Mouse (Mus musculus): Measurements from ENCODE around the gene Mfsd4b2.

GRCm38 (mm10) chr10:39955163-39955562, 28.4 kb upstream of the Mfsd4b2 start:
- no peak for TF ChIP-seq POLR2A (IDR thresholded peaks at IDR 0.05; ENCODE audit: borderline replicate concordance, insufficient read depth, low read length)
- TF ChIP-seq CTCF (IDR thresholded peaks at IDR 0.05; ENCODE audit: borderline replicate concordance, insufficient read depth, low read depth, low read length) = no peak

All from cerebellum, adult 2 months (tissue).